Mouse (Mus musculus): ENCODE measurements around the gene Irf8.
"Not testable (repeated sequence)": the region's sequence is repeated elsewhere in the genome, so short reads cannot be mapped to it uniquely, and the experiment has no call there.

Irf8 gene

DNA sequence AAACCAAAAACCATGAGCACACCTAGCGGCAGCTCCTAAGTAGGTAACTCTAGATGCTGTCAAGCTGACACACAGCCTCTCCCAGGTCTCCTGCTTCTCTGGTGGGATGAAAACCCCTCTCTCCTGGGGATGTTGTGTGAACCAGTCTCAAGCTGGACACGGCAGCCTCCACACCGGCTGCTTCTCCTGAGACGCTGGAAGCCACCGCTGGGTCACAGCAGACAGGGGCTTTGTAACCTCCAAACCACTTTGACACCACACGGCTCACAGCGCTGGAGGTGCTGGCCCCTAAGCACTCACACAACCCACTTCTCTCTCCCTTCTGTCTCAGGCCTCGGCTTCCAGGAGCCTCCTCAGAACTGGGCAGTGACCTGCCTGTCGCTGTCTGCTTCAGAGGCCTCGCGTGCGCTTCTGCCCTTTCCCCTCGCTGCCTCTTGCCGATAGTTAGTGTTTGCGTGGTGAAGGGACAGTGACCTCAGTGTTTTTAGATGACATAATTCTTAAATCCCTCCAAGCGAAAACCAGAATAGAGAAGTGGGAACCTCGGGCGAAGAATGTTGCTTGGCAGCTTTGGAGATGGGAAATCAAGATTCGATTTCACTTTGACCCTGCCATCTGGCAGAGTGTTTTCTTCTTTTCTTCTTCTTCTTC is 16.4 kb upstream of the Irf8 start:
- DNase-seq (ENCODE audit: low read depth in 2 of 2, low spot score in 2 of 2) = no peak

DNA sequence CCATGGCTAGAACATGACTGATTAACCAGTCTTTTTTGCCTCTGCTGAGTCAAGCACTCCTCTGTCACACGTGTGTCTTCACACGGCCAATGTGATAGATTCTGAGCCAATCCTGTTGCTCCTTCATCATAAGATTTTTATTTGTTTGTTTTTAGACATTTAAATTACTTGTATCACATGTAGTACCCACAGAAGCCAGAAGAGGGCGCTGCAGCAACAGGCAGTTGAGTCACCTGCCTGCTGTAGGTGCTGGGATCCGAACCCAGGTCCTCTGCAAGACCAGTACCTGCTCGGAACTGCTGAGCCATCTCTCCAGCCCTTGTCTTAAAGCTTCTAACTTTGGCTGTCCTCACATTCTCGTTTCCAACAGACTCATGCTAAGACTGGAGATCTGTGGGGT is 13.1 kb upstream of the Irf8 start:
- no peak for DNase-seq (ENCODE audit: low read depth in 2 of 2, low spot score in 2 of 2)

DNA sequence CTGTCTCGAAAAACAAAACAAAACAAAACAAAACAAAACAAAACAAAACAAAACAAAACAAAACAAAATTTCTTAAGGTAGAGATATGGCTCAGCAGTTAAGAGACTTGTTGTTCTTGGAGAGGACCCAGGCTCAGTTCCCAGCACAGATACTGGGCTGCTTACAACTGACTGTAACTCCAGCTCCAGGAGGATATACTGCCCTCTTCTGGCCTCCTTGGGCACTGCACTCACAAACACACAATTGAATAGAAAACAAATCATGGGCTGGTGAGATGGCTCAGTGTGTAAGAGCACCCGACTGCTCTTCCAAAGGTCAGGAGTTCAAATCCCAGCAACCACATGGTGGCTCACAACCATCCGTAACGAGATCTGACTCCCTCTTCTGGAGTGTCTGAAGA is 12.1 kb upstream of the Irf8 start:
- not testable (repeated sequence) for DNase-seq (ENCODE audit: low read depth in 2 of 2, low spot score in 2 of 2)

DNA sequence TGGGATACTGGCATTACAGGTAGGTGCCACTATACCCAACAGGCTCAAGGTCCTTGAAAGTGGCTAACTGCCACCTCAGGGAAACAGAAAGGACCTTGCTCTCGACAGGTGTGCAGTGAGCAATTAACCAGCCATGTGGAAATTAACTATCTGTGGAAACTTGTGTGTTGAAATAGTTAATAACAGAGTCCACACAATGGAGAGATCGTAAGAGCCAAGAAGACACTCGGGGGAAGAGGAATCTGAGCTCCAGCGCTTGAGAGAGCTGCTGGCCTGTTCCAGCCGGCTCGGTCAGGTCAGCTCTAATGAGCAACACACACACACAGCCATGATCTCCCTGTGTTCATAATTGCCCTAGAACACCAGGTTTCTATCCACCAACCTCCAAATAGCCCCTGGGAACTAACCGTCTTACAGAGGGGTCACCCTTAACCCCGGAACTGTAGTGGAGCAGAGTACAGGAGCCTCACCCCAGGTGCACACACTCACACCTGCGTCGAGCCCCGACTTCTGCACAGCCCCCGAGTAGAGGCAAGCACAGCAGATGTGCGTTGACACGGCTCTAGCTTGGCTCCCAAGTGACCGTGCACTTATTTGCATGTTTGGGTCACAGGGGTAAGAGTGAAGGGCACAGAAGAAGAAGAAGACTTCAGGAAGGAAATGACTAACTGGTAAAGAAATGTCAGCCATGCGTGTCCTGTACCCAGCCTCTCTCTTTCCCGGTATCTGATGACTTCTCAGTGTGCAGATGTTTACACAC is 11.2 kb upstream of the Irf8 start:
- DNase-seq (ENCODE audit: low read depth in 2 of 2, low spot score in 2 of 2) = no peak

DNA sequence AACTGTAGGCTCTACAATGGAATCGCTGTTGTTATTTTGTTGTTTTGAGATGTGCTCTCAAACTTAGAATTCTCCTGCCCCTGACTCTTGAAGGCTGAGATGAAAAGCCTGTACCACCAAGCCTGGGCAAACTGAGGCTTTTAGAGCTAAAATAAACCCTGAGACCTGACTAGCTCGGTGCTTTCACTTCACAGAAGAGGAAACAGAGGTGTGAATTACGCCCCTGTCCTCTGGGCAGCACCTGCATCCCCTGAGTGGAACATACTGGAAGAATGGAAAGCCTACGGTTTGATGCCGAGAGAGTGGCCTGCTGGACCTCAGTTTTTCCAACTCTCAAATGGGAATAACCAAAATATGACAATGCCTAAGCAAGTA is 10.6 kb upstream of the Irf8 start:
- no peak for DNase-seq (ENCODE audit: low read depth in 2 of 2, low spot score in 2 of 2)

DNA sequence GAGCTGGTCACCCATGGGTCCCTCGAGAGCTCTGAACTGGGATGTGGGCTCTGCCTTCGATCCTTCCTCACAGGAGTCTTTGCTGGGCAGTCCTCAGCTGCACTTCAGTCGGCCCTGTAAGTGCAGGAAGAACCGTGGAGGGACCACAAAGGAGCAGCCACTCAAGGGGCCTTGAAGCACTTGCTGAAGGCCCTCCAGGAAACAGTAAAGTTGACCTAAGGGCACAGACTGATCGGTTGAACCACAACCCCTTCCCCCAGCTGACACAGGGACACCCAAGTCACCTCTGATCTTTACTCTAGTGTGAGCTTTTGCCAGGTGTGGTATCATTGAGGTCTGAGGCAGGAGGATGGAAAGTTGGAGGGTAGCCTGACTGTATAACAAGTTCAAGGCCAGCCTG is 10.1 kb upstream of the Irf8 start:
- DNase-seq (ENCODE audit: low read depth in 2 of 2, low spot score in 2 of 2) = no peak

DNA sequence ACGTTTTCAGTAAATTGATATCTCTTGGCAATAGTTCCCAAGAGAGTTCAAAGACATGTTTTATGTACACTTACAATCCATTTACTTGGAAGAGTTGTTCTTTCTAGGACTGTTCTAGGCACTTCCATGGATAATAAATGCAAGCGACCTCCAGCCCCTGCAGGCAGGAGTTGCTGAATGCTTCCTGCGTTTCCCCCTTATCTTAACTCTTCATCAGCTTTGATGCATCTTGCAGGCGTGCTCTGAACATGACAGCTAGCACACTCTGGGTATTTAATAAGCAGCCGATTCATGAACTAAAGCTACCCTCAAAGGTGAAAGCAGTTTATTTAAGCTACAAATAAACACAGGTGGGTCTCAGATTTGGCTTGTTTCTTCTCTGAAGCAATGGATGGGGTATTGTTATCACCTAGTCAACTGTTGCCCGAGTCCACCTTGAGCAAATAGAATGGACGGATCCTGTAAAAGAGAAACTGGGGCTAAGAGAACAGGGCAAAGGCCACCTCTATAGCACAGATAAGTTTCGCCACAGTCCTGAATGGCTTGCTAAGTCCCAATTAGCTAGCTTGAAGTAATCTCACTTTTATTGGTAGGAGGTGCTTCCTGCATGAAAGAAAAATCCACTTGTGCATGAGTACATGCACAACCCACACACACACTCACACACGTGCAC is 7.5 kb upstream of the Irf8 start:
- no peak for DNase-seq (ENCODE audit: low read depth in 2 of 2, low spot score in 2 of 2)

DNA sequence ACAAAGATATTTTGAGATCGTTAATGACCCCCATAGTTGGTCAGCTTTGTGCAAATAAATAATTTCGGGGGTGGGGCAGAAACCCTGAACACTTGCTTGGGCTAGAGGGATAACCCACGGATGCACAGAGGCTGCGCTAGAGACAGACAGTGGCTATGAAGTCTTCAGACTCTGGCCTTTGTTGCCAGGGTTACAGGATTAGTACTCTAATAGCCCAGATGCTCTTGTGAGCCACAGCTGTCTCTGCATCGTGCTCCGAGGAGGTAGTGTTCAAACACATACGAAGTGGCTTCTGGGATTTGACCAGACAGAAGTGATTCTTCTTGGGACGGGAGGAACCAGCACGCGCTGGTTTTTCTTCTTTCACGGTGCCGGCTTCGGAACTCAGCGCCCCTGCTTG is 4.6 kb upstream of the Irf8 start:
- DNase-seq (ENCODE audit: low read depth in 2 of 2, low spot score in 2 of 2) = no peak

DNA sequence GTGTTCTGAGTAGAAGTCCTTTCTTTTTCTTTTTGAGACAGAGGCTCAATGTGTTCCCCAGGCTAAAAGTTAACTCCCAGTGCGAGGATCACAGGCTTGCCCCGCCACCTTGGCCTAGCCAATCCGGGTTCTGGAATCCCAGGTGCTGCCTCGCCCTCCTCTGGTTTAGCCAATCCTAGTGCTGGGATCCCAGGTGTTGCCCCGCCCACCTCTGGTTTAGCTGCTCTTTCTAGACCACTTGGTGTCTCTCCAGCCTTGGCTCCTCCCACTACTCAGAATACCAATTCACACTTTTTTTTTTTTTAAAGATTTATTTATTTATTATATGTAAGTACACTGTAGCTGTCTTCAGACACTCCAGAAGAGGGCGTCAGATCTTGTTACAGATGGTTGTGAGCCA is 4.1 kb upstream of the Irf8 start:
- DNase-seq (ENCODE audit: low read depth in 2 of 2, low spot score in 2 of 2) = no peak

DNA sequence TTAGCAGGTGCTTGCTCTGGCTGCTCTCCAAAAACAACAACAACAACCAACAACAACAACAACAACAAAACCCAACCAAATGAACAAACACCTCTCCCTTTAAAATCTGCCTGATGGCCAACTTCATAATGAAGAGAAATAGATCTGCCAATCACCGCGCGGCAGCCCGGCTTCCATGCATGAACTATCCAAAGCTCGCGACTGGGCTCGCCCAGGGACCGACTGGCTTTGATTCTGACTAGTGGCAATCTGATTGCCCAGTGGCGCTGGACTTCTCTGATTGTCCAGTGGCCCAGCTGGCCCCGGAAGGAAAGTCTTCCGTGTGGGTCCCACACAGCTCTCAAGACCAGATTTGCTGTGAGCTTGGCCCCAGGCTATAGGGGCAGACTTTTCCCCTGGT is 328 bp downstream of the Irf8 start:
- no peak for DNase-seq (ENCODE audit: low read depth in 2 of 2, low spot score in 2 of 2)

DNA sequence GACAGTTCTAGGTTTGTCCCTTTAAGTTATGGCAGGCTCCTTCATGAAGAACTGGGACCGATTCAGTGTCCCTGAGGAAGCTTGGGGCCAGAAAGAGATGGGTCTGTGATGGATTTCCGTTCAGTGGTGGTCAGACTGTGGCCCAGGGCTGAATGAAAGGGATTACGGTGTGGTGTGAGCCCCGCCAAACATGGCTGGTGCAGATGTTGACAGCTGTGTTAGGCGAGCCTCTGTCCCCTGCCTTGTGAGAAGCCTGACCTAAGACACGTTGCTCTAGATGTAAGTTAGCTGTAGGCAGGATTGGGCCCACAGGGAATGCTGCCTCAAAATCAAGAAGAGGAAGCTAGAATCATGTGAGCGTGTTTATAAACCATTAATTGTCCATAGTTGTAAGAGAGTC is 1.0 kb downstream of the Irf8 start:
- DNase-seq (ENCODE audit: low read depth in 2 of 2, low spot score in 2 of 2) = no peak

DNA sequence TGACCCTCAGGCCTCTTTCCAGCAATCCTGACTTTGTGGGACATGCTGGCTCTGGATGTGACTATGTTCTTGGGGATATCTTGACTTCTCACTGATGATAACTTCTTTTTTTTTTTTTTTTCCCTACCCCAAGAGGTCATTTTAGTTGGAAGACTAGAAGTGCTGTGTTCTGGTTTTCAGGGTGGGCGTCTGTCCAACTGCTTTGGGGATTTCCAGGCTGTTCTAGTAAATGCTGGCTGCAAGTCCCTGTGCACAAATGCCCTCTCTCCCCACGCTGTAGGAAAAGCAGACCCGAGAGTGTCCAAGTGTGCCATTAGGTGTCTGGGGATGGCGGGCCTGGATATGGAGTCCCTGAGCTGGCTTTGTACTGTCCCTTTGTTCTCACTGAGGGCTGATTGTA is 2.6 kb downstream of the Irf8 start:
- DNase-seq (ENCODE audit: low read depth in 2 of 2, low spot score in 2 of 2) = no peak

DNA sequence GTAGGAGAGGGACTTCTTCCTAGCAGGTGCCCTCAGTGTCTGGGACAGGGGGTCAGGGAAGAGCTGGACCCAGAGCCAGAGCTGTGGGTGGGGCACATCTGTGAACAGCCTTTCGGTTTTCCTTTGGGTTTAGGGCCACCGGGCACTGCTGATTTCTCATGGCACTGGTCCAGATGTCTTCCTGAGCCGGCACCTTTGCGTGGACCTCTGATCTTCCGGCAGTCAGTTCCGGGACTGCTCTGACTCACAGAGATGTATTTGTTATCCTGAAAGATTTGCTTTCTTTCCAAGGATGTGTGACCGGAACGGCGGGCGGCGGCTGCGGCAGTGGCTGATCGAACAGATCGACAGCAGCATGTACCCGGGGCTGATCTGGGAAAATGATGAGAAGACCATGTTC is 3.4 kb downstream of the Irf8 start:
- DNase-seq (ENCODE audit: low read depth in 2 of 2, low spot score in 2 of 2) = no peak

DNA sequence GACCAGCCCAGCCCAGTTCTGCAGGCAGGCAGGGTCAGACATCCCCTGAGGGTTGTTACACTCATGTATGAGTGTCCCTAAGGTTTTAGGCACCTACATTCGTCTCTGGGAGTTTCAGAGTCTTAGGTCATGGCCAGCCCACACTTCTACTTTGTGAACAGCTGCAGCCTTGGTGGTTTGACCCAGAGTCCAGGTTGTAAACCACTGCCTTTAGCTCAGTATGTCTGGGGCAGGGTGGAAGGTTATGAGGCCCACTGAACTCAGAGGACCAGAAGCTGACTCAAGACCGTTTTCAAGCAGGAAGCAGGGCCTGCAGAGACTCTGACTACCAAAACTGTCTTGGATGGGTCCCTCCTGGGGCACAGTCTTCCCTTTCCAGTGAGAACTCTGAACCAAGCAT is 4.4 kb downstream of the Irf8 start:
- no peak for DNase-seq (ENCODE audit: low read depth in 2 of 2, low spot score in 2 of 2)

DNA sequence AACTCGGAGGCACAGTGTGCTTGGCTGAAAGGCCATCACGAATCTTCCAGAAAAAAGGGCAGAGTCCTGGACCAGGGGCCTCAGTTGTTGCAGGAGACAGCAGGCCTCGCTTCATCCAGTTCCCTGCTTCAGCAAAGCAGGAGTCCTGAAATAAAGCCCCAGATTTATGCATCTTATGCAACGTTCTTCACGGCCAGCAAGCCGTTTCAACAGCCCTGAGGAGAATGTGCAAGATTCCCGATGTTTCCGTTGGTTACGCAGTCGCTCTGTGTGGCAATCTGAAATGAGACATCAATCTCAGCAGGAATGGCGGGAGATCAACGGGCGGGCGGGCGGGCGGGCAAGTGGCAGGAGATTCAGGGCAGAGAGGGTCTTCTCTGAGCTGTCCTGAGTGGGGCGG is 4.8 kb downstream of the Irf8 start:
- DNase-seq (ENCODE audit: low read depth in 2 of 2, low spot score in 2 of 2) = no peak

DNA sequence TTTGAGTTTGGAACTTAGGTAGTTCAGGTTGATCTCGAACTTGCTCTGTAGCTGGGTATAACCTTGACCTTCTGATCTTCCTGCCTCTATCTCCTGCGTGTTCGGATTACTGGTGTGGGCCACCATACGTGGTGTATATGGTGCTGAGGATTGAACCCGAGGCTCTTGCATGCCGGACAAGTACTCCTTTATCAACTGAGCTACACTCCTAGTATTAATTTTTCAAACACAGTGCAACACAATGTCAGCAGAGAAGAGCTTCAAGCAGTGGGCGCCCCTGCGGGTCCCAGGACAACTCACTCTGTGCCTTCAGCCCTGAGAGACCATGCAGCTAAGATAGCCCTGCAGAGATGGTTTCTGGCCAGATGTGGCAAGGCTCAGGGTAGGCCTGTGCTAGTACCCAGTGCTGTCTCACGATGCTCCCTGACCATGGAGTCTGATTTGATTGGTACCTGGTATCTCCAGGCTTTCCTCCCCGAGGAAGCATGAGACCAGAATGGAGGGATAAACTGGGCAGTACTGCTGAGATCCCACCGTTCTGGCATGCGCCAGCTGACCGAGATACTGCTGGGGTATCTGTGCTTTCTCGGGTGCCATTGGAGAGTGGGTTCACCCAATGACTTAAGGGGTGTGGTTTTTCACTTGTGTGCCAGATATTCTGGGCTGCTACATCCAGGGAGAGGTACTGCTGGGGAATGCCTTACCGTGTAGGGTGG is 5.8 kb downstream of the Irf8 start:
- DNase-seq (ENCODE audit: low read depth in 2 of 2, low spot score in 2 of 2) = no peak

DNA sequence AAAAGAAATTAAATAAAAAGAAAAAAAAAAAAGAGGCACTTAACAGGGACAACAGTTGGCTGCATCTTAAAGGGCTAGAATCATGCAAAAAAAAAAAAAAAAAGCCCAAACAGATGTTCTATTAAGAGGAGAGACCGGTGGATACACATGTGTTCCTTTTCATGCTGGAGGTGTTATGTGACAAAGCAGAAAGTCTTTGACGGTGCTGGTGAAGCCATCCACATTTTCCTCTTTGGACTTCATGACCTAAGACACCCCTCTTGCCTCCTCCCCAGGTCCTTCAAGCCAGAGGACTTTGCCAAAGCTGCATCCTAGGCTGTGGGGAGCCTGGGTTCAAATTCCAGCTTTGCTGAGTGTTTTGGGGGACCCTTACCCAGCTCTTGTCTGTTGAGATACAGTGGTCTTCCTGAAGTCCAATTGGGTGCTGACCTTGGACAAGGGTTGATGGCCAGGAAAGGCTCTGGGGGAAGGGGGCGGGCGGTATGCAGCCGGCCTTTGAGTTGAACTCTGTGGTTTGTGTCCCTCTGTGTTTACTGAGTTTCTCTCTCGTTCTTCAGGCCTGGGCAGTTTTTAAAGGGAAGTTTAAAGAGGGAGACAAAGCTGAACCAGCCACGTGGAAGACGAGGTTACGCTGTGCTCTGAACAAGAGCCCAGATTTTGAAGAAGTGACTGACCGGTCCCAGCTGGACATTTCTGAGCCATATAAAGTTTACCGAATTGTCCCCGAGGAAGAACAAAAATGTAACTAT is 7.2 kb downstream of the Irf8 start:
- no peak for DNase-seq (ENCODE audit: low read depth in 2 of 2, low spot score in 2 of 2)

DNA sequence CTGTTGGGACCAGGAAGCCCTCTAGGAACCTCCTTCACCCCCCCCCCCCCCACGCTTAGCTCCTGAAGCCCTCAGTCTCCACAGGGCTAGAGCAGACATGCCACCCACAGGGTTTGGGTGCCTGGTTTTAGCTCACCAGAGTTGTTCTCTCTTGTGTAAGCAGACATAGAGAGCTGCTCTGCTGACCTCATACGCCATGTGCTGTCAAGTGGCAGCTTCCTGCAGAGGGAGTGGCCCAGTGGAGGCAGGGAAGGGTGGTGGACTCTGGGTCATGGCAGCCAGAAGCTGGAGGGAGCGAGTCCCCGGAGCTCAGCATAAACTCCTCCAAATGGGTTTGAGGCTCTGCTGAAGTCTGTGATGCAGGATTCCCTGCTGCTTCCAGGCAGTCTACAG is 7.7 kb downstream of the Irf8 start:
- no peak for DNase-seq (ENCODE audit: low read depth in 2 of 2, low spot score in 2 of 2)

DNA sequence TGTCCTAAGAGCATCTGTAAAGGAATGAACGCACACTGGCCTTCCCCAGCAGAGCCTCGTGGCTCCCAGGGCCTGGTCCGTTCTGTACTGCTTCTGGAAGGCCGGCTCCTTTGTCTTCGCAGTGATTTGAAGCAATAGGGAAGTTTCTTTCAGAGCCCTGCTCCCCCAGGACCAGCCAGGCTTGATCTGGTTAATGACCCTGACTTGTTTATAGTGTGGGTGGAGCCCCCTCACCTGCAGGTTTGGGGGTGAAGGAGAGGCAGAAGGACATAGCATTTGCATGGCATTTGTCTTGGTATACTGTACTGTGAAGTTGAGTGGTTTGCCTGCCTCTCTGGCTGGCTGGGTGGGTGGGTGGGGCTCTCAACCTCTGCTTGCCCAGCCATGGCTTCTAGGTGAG is 8.3 kb downstream of the Irf8 start:
- DNase-seq (ENCODE audit: low read depth in 2 of 2, low spot score in 2 of 2) = no peak

DNA sequence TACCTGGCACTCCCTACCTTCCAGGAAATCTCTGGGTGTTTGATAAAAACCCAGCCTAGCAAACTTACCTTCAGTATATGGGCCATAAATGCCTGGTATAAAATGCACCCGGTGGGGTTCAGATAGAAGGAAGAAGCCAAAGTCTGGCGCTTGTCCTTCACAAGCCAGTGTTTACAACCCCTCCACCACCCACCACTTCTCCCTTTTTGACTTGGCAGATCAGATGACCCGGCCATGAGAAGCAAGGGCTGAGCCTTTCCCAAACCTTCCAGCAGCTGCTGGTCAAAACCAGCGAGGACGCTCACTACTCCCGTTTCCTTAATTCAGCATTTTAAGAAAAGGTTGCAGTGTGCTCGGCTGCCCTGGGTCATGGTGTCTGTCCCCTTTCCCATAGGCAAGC is 9.1 kb downstream of the Irf8 start:
- no peak for DNase-seq (ENCODE audit: low read depth in 2 of 2, low spot score in 2 of 2)

DNA sequence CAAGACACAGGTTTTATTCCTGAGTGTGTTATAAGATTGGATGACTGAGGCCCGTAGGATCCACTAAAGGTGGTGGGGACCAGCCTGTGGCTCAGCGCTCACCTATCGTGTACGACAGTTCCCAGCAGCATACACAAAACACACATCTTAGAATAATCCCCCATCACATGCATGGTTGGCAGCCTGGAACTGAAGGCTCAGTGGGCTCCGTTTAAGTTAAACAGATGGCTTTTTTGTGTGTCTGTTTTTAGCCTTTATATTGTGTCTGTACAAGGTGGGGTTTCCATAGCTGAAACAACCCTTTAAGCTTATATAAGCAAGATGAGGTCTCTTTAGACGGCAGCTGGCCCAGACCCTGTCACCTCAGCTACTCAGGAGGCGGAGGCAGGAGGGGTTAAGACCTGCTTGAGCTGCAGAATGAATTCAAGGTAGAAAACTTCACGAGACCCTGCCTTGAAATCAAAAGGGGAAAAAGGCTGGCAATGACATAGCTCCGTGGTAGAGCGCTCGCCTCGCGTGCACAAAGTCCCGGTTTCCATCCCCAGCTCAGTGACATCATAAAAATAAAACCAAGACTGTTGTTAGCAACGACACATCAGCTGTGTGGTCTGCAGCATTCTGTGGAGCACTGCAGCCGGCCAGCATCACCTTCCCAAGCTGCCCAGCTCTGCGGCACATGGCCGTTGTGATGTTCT is 10.0 kb downstream of the Irf8 start:
- no peak for DNase-seq (ENCODE audit: low read depth in 2 of 2, low spot score in 2 of 2)

Data from CD8-positive naive resting alpha-beta T cell, adult 2 months (primary cell).